Mouse (Mus musculus): ENCODE data around the gene Pdk1.
"Not testable (repeated sequence)": the region's sequence is repeated elsewhere in the genome, so short reads cannot be mapped to it uniquely, and the experiment has no call there.

Gene Pdk1

GRCm38 (mm10) chr2:71874836-71875235, 1.8 kb downstream of the Pdk1 start:
- DNase-seq = no peak

GRCm38 (mm10) chr2:71877865-71878264, 4.8 kb downstream of the Pdk1 start:
- no peak for DNase-seq

- peak; percentile 75 for DNase-seq
Measured at GRCm38 (mm10) chr2:71878441-71878840, 5.4 kb downstream of the Pdk1 start.

- no peak for DNase-seq
Measured at GRCm38 (mm10) chr2:71878943-71879342, 5.9 kb downstream of the Pdk1 start.

- no peak for DNase-seq
Measured at GRCm38 (mm10) chr2:71882914-71883651, 10.1 kb downstream of the Pdk1 start.

- no peak for DNase-seq
Measured at GRCm38 (mm10) chr2:71887269-71887668, 14.2 kb downstream of the Pdk1 start.

- DNase-seq = peak; percentile 42
Measured at GRCm38 (mm10) chr2:71888437-71888836, 15.4 kb downstream of the Pdk1 start.

GRCm38 (mm10) chr2:71891536-71891935, 18.5 kb downstream of the Pdk1 start:
- DNase-seq = no peak

GRCm38 (mm10) chr2:71892741-71893349, 19.8 kb downstream of the Pdk1 start:
- DNase-seq = no peak

- no peak for DNase-seq
Measured at GRCm38 (mm10) chr2:71895596-71896286, 22.7 kb downstream of the Pdk1 start.

- no peak for DNase-seq
Measured at GRCm38 (mm10) chr2:71897420-71897819, 24.4 kb downstream of the Pdk1 start.

GRCm38 (mm10) chr2:71898335-71898856, 25.4 kb downstream of the Pdk1 start:
- DNase-seq = no peak

GRCm38 (mm10) chr2:71899886-71900285, 26.9 kb downstream of the Pdk1 start:
- DNase-seq = no peak

GRCm38 (mm10) chr2:71905154-71905553, 32.1 kb downstream of the Pdk1 start:
- no peak for DNase-seq

- not testable (repeated sequence) for DNase-seq
Measured at GRCm38 (mm10) chr2:71906356-71906755, 33.3 kb downstream of the Pdk1 start.

- DNase-seq = no peak
Measured at GRCm38 (mm10) chr2:71913911-71914310, 40.9 kb downstream of the Pdk1 start.

- DNase-seq = no peak
Measured at GRCm38 (mm10) chr2:71919227-71919647, 46.2 kb downstream of the Pdk1 start.

GRCm38 (mm10) chr2:71924931-71925330, 51.9 kb downstream of the Pdk1 start:
- not testable (repeated sequence) for DNase-seq

- DNase-seq = no peak
Measured at GRCm38 (mm10) chr2:71934046-71934445, 61.0 kb downstream of the Pdk1 start.

GRCm38 (mm10) chr2:71936711-71937110, 63.7 kb downstream of the Pdk1 start:
- no peak for DNase-seq

GRCm38 (mm10) chr2:71937649-71938308, 64.8 kb downstream of the Pdk1 start:
- no peak for DNase-seq

- no peak for DNase-seq
Measured at GRCm38 (mm10) chr2:71938716-71939393, 65.8 kb downstream of the Pdk1 start.
